Comparison of ENCODE assay signal across 22 mouse cellular contexts in the genomic region with DNA sequence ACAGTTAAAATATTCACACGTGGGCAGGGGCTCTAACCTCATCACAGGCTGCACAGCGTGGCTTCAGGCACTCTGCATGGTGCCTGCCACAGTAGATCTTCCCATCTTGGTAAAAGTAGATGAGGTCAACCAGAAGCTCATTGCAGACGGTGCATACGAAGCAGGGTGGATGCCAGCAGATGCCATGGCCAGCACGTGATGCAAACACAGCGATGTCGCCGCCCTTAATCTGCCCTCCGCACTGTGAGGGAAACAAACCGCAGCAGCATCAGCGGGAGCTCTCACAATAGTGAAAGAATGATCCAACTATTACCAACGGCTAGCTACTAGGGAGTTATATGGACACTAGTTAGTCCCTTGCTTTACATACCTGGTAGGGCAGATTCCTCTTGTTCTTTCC.
"Had no signal": no experiment of that assay in that cellular context is flagged by ENCODE, and none has a peak within 500 bp of the region (broad histone marks: within the 10 kb centered on the region; RNA-seq: fewer than 3 reads in every experiment).

No protein-coding gene starts in this region.

- DNase-seq: kidney, adult 18-20 months; kidney, adult 9 months; kidney, postnatal 14 days; kidney, postnatal 4 days; layer of hippocampus, adult 9-11 months; layer of hippocampus, postnatal 36 days; liver; lung, adult 18-20 months; lung, postnatal 10 days; lung, postnatal 36 days; midbrain, embryonic 14.5 days; right cerebral cortex, postnatal 25 days; spleen, adult 18-20 months; thymus, adult 18-20 months; thymus, postnatal 36 days had no signal

- H3K9ac ChIP-seq: limb, embryonic 13.5 days; liver, embryonic 12.5 days; liver, embryonic 15.5 days; lung, embryonic 15.5 days had no signal

- H3K27ac ChIP-seq: left cerebral cortex, adult 2 months; limb, embryonic 10.5 days; limb, embryonic 13.5 days; liver, embryonic 12.5 days; liver, embryonic 15.5 days; lung, embryonic 15.5 days had no signal

- H3K4me2 ChIP-seq: limb, embryonic 13.5 days; liver, embryonic 12.5 days; liver, embryonic 15.5 days; lung, embryonic 15.5 days had no signal

- H3K4me1 ChIP-seq: liver, embryonic 12.5 days; liver, embryonic 15.5 days had no signal

- H3K4me3 ChIP-seq: left cerebral cortex, adult 2 months; limb, embryonic 10.5 days; limb, embryonic 13.5 days; liver, embryonic 12.5 days; liver, embryonic 15.5 days; lung, embryonic 15.5 days had no signal

- ATAC-seq: intestine, embryonic 16.5 days; liver, embryonic 12.5 days had no signal

- H3K27me3 ChIP-seq: limb, embryonic 13.5 days; liver, embryonic 12.5 days; liver, embryonic 15.5 days; lung, embryonic 15.5 days had no signal

- H3K36me3 ChIP-seq: liver, embryonic 12.5 days; liver, embryonic 15.5 days had no signal

- H3K9me3 ChIP-seq: limb, embryonic 10.5 days; limb, embryonic 13.5 days; liver, embryonic 12.5 days; liver, embryonic 15.5 days; lung, embryonic 15.5 days had no signal
